9 mouse cellular contexts compared by ENCODE assay signal in the genomic region with DNA sequence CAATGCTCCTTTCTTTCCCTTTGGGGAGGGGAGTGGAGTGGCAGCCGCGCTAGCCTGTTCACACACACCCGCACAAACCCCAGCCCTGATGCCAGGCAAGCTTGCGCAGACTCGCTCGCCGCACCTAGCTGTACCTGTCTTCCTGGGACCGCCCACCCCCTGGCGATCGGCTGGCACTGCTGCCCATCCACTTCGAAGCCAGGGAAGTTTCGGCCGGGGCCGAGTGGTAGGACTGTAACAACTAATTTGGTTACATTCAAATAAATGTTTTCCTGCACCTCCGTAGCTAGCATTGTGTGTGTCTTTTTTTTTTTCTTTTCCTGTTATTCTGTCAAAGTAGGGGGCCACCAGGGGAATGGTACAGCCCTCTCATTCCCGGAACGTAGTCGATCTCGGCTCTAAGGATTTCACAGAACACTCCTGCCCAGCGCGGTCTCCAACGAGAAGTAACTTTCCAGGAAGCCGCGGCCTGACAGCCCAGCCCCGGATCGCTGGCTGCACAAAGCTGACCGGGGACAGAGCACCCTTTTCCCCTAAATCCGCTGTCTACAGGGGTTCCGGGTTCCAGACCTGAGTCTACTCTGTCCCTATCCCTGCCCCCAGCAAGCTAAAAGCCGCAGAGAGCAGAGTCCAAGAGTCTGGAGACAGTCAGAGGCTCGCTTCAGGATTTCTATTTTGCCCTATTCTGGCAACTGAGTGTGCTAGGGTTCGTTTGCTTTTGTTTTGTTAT. TPM values are rescaled to one million over a fixed set of nuclear protein-coding genes. Genes with fewer than 3 reads are reported as not detected.
DNase-seq lines count a peak whose midpoint lies in the region; ATAC-seq lines count a peak whose summit lies in the region.
"Had no signal": no experiment of that assay in that cellular context is flagged by ENCODE, and none has a peak within 500 bp of the region (broad histone marks: within the 10 kb centered on the region; RNA-seq: fewer than 3 reads in every experiment).

No protein-coding gene starts in this region.

- ATAC-seq in megakaryocyte, adult 5-6 weeks (ENCODE audit: poor library complexity, severe bottlenecking): no peak
- no peak for ATAC-seq in embryonic facial prominence, embryonic 13.5 days (ENCODE audit: insufficient number of reproducible peaks, insufficient read depth, low FRiP score, low TSS enrichment, low read depth)
- ATAC-seq in hindbrain, embryonic 13.5 days (ENCODE audit: low FRiP score): no peak
- ATAC-seq in liver, embryonic 11.5 days (replicated peaks; ENCODE audit: low FRiP score): no peak
- no peak for ATAC-seq in neural tube, embryonic 15.5 days (ENCODE audit: low FRiP score)

- peaks cover 38% of the 10 kb centered on the region for H3K27me3 ChIP-seq in megakaryocyte, embryonic 14.5 days (replicated peaks)
- H3K27me3 ChIP-seq in embryonic facial prominence, embryonic 13.5 days: peaks cover 33% of the 10 kb centered on the region
- H3K27me3 ChIP-seq in hindbrain, embryonic 13.5 days: peaks cover 61% of the 10 kb centered on the region
- peaks cover 51% of the 10 kb centered on the region for H3K27me3 ChIP-seq in liver, embryonic 11.5 days (replicated peaks; ENCODE audit: control insufficient read depth, insufficient read depth, low read length)
- peaks cover 29% of the 10 kb centered on the region for H3K27me3 ChIP-seq in neural tube, embryonic 15.5 days (replicated peaks)

- peak overlapping the region; percentile 92 for H3K4me3 ChIP-seq in megakaryocyte, embryonic 14.5 days (replicated peaks)
- peak overlapping the region; percentile 48 for H3K4me3 ChIP-seq in embryonic facial prominence, embryonic 13.5 days
- H3K4me3 ChIP-seq in hindbrain, embryonic 13.5 days: peak overlapping the region; percentile 38
- peak overlapping the region; percentile 39 for H3K4me3 ChIP-seq in liver, embryonic 11.5 days (ENCODE audit: low read depth, low read length)
- H3K4me3 ChIP-seq in neural tube, embryonic 15.5 days (replicated peaks): peak overlapping the region; percentile 46

- peaks cover 58% of the 10 kb centered on the region for H3K4me1 ChIP-seq in megakaryocyte, embryonic 14.5 days
- peaks cover 54% of the 10 kb centered on the region for H3K4me1 ChIP-seq in embryonic facial prominence, embryonic 13.5 days
- peaks cover 43% of the 10 kb centered on the region for H3K4me1 ChIP-seq in hindbrain, embryonic 13.5 days (replicated peaks)
- peaks cover 15% of the 10 kb centered on the region for H3K4me1 ChIP-seq in liver, embryonic 11.5 days (replicated peaks; ENCODE audit: control insufficient read depth, insufficient read depth, low read length)
- peaks cover 51% of the 10 kb centered on the region for H3K4me1 ChIP-seq in neural tube, embryonic 15.5 days

- H3K4me2 ChIP-seq in embryonic facial prominence, embryonic 13.5 days: peak overlapping the region; percentile 92
- peak overlapping the region; percentile 67 for H3K4me2 ChIP-seq in hindbrain, embryonic 13.5 days
- peak overlapping the region; percentile 81 for H3K4me2 ChIP-seq in liver, embryonic 11.5 days
- peak overlapping the region; percentile 94 for H3K4me2 ChIP-seq in neural tube, embryonic 15.5 days

- no peak overlapping the region for H3K27ac ChIP-seq in embryonic facial prominence, embryonic 13.5 days
- no peak overlapping the region for H3K27ac ChIP-seq in hindbrain, embryonic 13.5 days
- no peak overlapping the region for H3K27ac ChIP-seq in liver, embryonic 11.5 days (ENCODE audit: low read depth, low read length)
- no peak overlapping the region for H3K27ac ChIP-seq in neural tube, embryonic 15.5 days (replicated peaks)

- H3K9ac ChIP-seq in embryonic facial prominence, embryonic 13.5 days: peak overlapping the region; percentile 64
- peak overlapping the region; percentile 46 for H3K9ac ChIP-seq in hindbrain, embryonic 13.5 days
- no peak overlapping the region for H3K9ac ChIP-seq in liver, embryonic 11.5 days (ENCODE audit: low read depth, low read length)
- peak overlapping the region; percentile 54 for H3K9ac ChIP-seq in neural tube, embryonic 15.5 days (replicated peaks)

- no peaks in the 10 kb centered on the region for H3K9me3 ChIP-seq in megakaryocyte, embryonic 14.5 days
- H3K9me3 ChIP-seq in embryonic facial prominence, embryonic 13.5 days: no peaks in the 10 kb centered on the region
- H3K9me3 ChIP-seq in hindbrain, embryonic 13.5 days: no peaks in the 10 kb centered on the region
- no peaks in the 10 kb centered on the region for H3K9me3 ChIP-seq in liver, embryonic 11.5 days (ENCODE audit: control insufficient read depth, low read length)
- no peaks in the 10 kb centered on the region for H3K9me3 ChIP-seq in neural tube, embryonic 15.5 days (replicated peaks)

- WGBS in embryonic facial prominence, embryonic 13.5 days: 1% methylated on average over 32 of the region's 32 CpGs
- WGBS in hindbrain, embryonic 13.5 days: 1% methylated on average over 32 of the region's 32 CpGs
- 2% methylated on average over 32 of the region's 32 CpGs for WGBS in liver, embryonic 11.5 days
- WGBS in neural tube, embryonic 15.5 days: 2% methylated on average over 32 of the region's 32 CpGs

- no peak for DNase-seq in liver, embryonic 11.5 days (ENCODE audit: low spot score)
- no peak for DNase-seq in spleen, postnatal 14 days (ENCODE audit: low spot score in 2 of 2)
- DNase-seq in B cell, adult 2 months: no peak

- H3K36me3 ChIP-seq in megakaryocyte, embryonic 14.5 days (replicated peaks; ENCODE audit: low read length): no peaks in the 10 kb centered on the region
- H3K36me3 ChIP-seq in embryonic facial prominence, embryonic 13.5 days: peaks cover 6% of the 10 kb centered on the region; the same call in 1 of the 2 replicates
- no peaks in the 10 kb centered on the region for H3K36me3 ChIP-seq in hindbrain, embryonic 13.5 days
- H3K36me3 ChIP-seq in liver, embryonic 11.5 days (ENCODE audit: control insufficient read depth, insufficient read depth, low read length): no peaks in the 10 kb centered on the region
- H3K36me3 ChIP-seq in neural tube, embryonic 15.5 days: no peaks in the 10 kb centered on the region

RNA-seq across cellular contexts. Expression of a gene that starts 7.1 kb away (rescaled TPM):
- polyA plus RNA-seq in megakaryocyte, embryonic 14.5 days (2012; ENCODE audit: insufficient read depth, low replicate concordance): not detected in 2 replicates
- total RNA-seq in megakaryocyte, adult 5-6 weeks (2015): not detected in 2 replicates
- total RNA-seq in megakaryocyte, adult 5-6 weeks (2017): not detected in 2 replicates
- not detected in 2 replicates for polyA plus RNA-seq in embryonic facial prominence, embryonic 13.5 days (2015; fragmentation: Nextera tagmentation; extraction: Ambion mirVana)
- not detected in 2 replicates for polyA plus RNA-seq in hindbrain, embryonic 13.5 days (2015; fragmentation: Nextera tagmentation; extraction: Ambion mirVana)
- polyA plus RNA-seq in liver, embryonic 11.5 days (2014; fragmentation: Nextera tagmentation; extraction: Ambion mirVana): not detected in 2 replicates
- polyA plus RNA-seq in neural tube, embryonic 15.5 days (2015; fragmentation: Nextera tagmentation; extraction: Ambion mirVana): not detected in 2 replicates
- total RNA-seq: left cerebral cortex, postnatal 10 days had no signal

RNA-seq across cellular contexts. Expression of a gene that starts 7.5 kb away (rescaled TPM):
- 1.2 and 3.5 TPM in 2 replicates for polyA plus RNA-seq in megakaryocyte, embryonic 14.5 days (2012; ENCODE audit: insufficient read depth, low replicate concordance)
- total RNA-seq in megakaryocyte, adult 5-6 weeks (2015): 31.7 and 35.0 TPM in 2 replicates
- 22.1 and 23.4 TPM in 2 replicates for total RNA-seq in megakaryocyte, adult 5-6 weeks (2017)
- polyA plus RNA-seq in embryonic facial prominence, embryonic 13.5 days (2015; fragmentation: Nextera tagmentation; extraction: Ambion mirVana): 1.8 TPM in 2 replicates
- 0.22 and 0.32 TPM in 2 replicates for polyA plus RNA-seq in hindbrain, embryonic 13.5 days (2015; fragmentation: Nextera tagmentation; extraction: Ambion mirVana)
- 0.38 and 0.42 TPM in 2 replicates for polyA plus RNA-seq in liver, embryonic 11.5 days (2014; fragmentation: Nextera tagmentation; extraction: Ambion mirVana)
- polyA plus RNA-seq in neural tube, embryonic 15.5 days (2015; fragmentation: Nextera tagmentation; extraction: Ambion mirVana): 0.84 and 1.3 TPM in 2 replicates

RNA-seq across cellular contexts. Expression of a gene that starts 49.0 kb away (rescaled TPM):
- polyA plus RNA-seq in megakaryocyte, embryonic 14.5 days (2012; ENCODE audit: insufficient read depth, low replicate concordance): not detected in 2 replicates
- not detected in 2 replicates for total RNA-seq in megakaryocyte, adult 5-6 weeks (2015)
- not detected in 2 replicates for total RNA-seq in megakaryocyte, adult 5-6 weeks (2017)
- polyA plus RNA-seq in embryonic facial prominence, embryonic 13.5 days (2015; fragmentation: Nextera tagmentation; extraction: Ambion mirVana): 0.79 and 2.4 TPM in 2 replicates
- not detected in 2 replicates for polyA plus RNA-seq in hindbrain, embryonic 13.5 days (2015; fragmentation: Nextera tagmentation; extraction: Ambion mirVana)
- not detected in 2 replicates for polyA plus RNA-seq in liver, embryonic 11.5 days (2014; fragmentation: Nextera tagmentation; extraction: Ambion mirVana)
- polyA plus RNA-seq in neural tube, embryonic 15.5 days (2015; fragmentation: Nextera tagmentation; extraction: Ambion mirVana): not detected in 2 replicates

Comparison
In these comparisons a context has a peak if more than half of its experiments do, and no peak if none do; other contexts are left out.
1. H3K4me3 ChIP-seq: peak in every context shown above with its lines; median percentile 92 in megakaryocyte, embryonic 14.5 days; 48 in embryonic facial prominence, embryonic 13.5 days; 46 in neural tube, embryonic 15.5 days; 39 in liver, embryonic 11.5 days; 38 in hindbrain, embryonic 13.5 days.